9 mouse cellular contexts compared by ENCODE assay signal in the genomic region with DNA sequence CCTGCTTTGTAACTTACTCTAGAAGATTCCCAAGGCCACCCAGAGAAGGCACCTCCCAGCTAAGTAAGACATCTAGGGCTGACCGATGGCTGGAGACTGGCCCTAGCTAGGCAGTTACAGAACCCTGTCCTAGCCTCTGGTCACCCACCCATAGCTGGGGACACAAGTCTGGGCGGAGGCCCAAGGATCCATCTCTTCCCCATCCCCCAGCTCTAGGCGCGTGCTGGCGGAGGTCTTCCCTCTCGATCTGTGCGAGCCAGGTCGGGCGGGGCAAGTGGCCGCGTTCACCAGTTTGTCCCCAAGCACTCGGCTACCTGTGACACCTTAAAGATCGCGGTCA. TPM values are rescaled to one million over a fixed set of nuclear protein-coding genes. Genes with fewer than 3 reads are reported as not detected.
DNase-seq lines count a peak whose midpoint lies in the region; ATAC-seq and TF ChIP-seq lines count a peak whose summit lies in the region.
"Had no signal": no experiment of that assay in that cellular context is flagged by ENCODE, and none has a peak within 500 bp of the region (broad histone marks: within the 10 kb centered on the region; RNA-seq: fewer than 3 reads in every experiment).

No protein-coding gene starts in this region.

- peaks cover 23% of the 10 kb centered on the region for H3K27me3 ChIP-seq in heart, embryonic 12.5 days (replicated peaks)
- H3K27me3 ChIP-seq in forebrain, postnatal 0 days (ENCODE audit: insufficient read depth, low read length) = no peaks in the 10 kb centered on the region
- H3K27me3 ChIP-seq in limb, embryonic 11.5 days (ENCODE audit: control insufficient read depth, insufficient read depth, low read length) = peaks cover 3% of the 10 kb centered on the region; the same call in 1 of the 2 replicates
- H3K27me3 ChIP-seq in neural tube, embryonic 13.5 days = peaks cover 8% of the 10 kb centered on the region

- H3K4me3 ChIP-seq in heart, embryonic 12.5 days = peak overlapping the region; percentile 64
- peak overlapping the region; percentile 69 for H3K4me3 ChIP-seq in forebrain, postnatal 0 days (ENCODE audit: low read depth, low read length)
- peak overlapping the region; percentile 52 for H3K4me3 ChIP-seq in limb, embryonic 11.5 days (ENCODE audit: low read depth, low read length)
- H3K4me3 ChIP-seq in neural tube, embryonic 13.5 days = peak overlapping the region; percentile 62

- ATAC-seq in heart, embryonic 12.5 days (ENCODE audit: insufficient number of reproducible peaks, low FRiP score) = peak; percentile 7; the same call in 1 of the 2 replicates
- peak; percentile 5 for ATAC-seq in forebrain, postnatal 0 days
- peak; percentile 19; the same call in 1 of the 2 replicates for ATAC-seq in limb, embryonic 11.5 days (ENCODE audit: insufficient number of reproducible peaks, low FRiP score, low TSS enrichment, low read depth)
- ATAC-seq in neural tube, embryonic 13.5 days (ENCODE audit: low read depth) = peak; percentile 52

- DNase-seq in heart, adult 8-10 months (ENCODE audit: low spot score) = no peak
- DNase-seq in brain, adult 2 months (ENCODE audit: low read depth, low spot score) = peak; percentile 26
- no peak for DNase-seq in forebrain, postnatal 0 days
- DNase-seq in limb, embryonic 11.5 days (ENCODE audit: low spot score) = no peak
- no peak for DNase-seq in spleen, adult 12 weeks (ENCODE audit: low spot score)
- DNase-seq in embryo, embryonic 10 days (ENCODE audit: low spot score) = no peak

- H3K4me1 ChIP-seq in heart, embryonic 12.5 days (replicated peaks) = peaks cover 13% of the 10 kb centered on the region
- no peaks in the 10 kb centered on the region for H3K4me1 ChIP-seq in forebrain, postnatal 0 days (ENCODE audit: insufficient read depth)
- no peaks in the 10 kb centered on the region for H3K4me1 ChIP-seq in limb, embryonic 11.5 days (ENCODE audit: control insufficient read depth, insufficient read depth, low read length)
- peaks cover 23% of the 10 kb centered on the region for H3K4me1 ChIP-seq in neural tube, embryonic 13.5 days (replicated peaks)

- H3K36me3 ChIP-seq in heart, embryonic 12.5 days = no peaks in the 10 kb centered on the region
- H3K36me3 ChIP-seq in forebrain, postnatal 0 days (ENCODE audit: insufficient read depth) = no peaks in the 10 kb centered on the region
- H3K36me3 ChIP-seq in limb, embryonic 11.5 days (ENCODE audit: control insufficient read depth, insufficient read depth, low read length) = no peaks in the 10 kb centered on the region
- H3K36me3 ChIP-seq in neural tube, embryonic 13.5 days = no peaks in the 10 kb centered on the region

- H3K4me2 ChIP-seq in heart, embryonic 12.5 days = peak overlapping the region; percentile 69
- peak overlapping the region; percentile 79 for H3K4me2 ChIP-seq in forebrain, postnatal 0 days (ENCODE audit: low read depth)
- H3K4me2 ChIP-seq in limb, embryonic 11.5 days (ENCODE audit: low read depth, severe bottlenecking) = peak overlapping the region; percentile 93
- H3K4me2 ChIP-seq in neural tube, embryonic 13.5 days = peak overlapping the region; percentile 73

- peaks cover 4% of the 10 kb centered on the region; the same call in 1 of the 2 replicates for H3K9me3 ChIP-seq in heart, embryonic 12.5 days (replicated peaks)
- no peaks in the 10 kb centered on the region for H3K9me3 ChIP-seq in forebrain, postnatal 0 days (ENCODE audit: low read length)
- H3K9me3 ChIP-seq in limb, embryonic 11.5 days (ENCODE audit: control insufficient read depth, low read length) = no peaks in the 10 kb centered on the region
- no peaks in the 10 kb centered on the region for H3K9me3 ChIP-seq in neural tube, embryonic 13.5 days

- WGBS in heart, embryonic 12.5 days = 3% methylated on average over 14 of the region's 14 CpGs
- WGBS in forebrain, postnatal 0 days = 3% methylated on average over 14 of the region's 14 CpGs
- 2% methylated on average over 14 of the region's 14 CpGs for WGBS in limb, embryonic 11.5 days
- WGBS in neural tube, embryonic 13.5 days = 2% methylated on average over 14 of the region's 14 CpGs

- peak overlapping the region; percentile 58 for H3K9ac ChIP-seq in heart, embryonic 12.5 days
- peak overlapping the region; percentile 69 for H3K9ac ChIP-seq in forebrain, postnatal 0 days
- peak overlapping the region; percentile 68 for H3K9ac ChIP-seq in limb, embryonic 11.5 days (ENCODE audit: low read length)
- H3K9ac ChIP-seq in neural tube, embryonic 13.5 days = peak overlapping the region; percentile 81

- no peak overlapping the region for H3K27ac ChIP-seq in heart, embryonic 12.5 days (ENCODE audit: poor library complexity, severe bottlenecking)
- peak overlapping the region; percentile 67 for H3K27ac ChIP-seq in forebrain, postnatal 0 days (ENCODE audit: low read depth, low read length)
- H3K27ac ChIP-seq in limb, embryonic 11.5 days (replicated peaks; ENCODE audit: low read depth, low read length) = no peak overlapping the region
- H3K27ac ChIP-seq in neural tube, embryonic 13.5 days (replicated peaks) = peak overlapping the region; percentile 64

- no peak for TF ChIP-seq CTCF in forebrain, postnatal 0 days (IDR thresholded peaks at IDR 0.05; ENCODE audit: low read depth)

RNA-seq across cellular contexts. Expression of gene Lrrc3, which starts 0.5 kb away (rescaled TPM):
- 1.9 and 2.1 TPM in 2 replicates for polyA plus RNA-seq in heart, embryonic 12.5 days (2016; fragmentation: Nextera tagmentation; extraction: Ambion mirVana)
- 1 to 10 TPM in 2 of 4 experiments, under 1 TPM in 2; 0.63 to 1.2 (median 0.92) TPM for total RNA-seq in heart, adult 8-10 months (2022)
- 19.7 and 24.1 TPM in 2 replicates for total RNA-seq in forebrain, postnatal 0 days (2014; rRNA removed)
- 15.7 and 22.4 TPM in 2 replicates for polyA plus RNA-seq in forebrain, postnatal 0 days (2015; fragmentation: Nextera tagmentation; extraction: Ambion mirVana)
- 1.4 and 1.5 TPM in 2 replicates for polyA plus RNA-seq in limb, embryonic 11.5 days (2014; fragmentation: Nextera tagmentation; extraction: Ambion mirVana)
- polyA plus RNA-seq in neural tube, embryonic 13.5 days (2015; fragmentation: Nextera tagmentation; extraction: Ambion mirVana) = 11.5 and 12.1 TPM in 2 replicates

RNA-seq across cellular contexts. Expression of gene Gm3285, which starts 40.1 kb away (rescaled TPM):
- not detected in 2 replicates for polyA plus RNA-seq in heart, embryonic 12.5 days (2016; fragmentation: Nextera tagmentation; extraction: Ambion mirVana)
- not detected for total RNA-seq in heart, adult 8-10 months (2022)
- total RNA-seq in forebrain, postnatal 0 days (2014; rRNA removed) = 0.48 TPM in 1 of 2 replicates, not detected in the other
- not detected in 2 replicates for polyA plus RNA-seq in forebrain, postnatal 0 days (2015; fragmentation: Nextera tagmentation; extraction: Ambion mirVana)
- polyA plus RNA-seq in limb, embryonic 11.5 days (2014; fragmentation: Nextera tagmentation; extraction: Ambion mirVana) = not detected in 2 replicates
- polyA plus RNA-seq in neural tube, embryonic 13.5 days (2015; fragmentation: Nextera tagmentation; extraction: Ambion mirVana) = not detected in 2 replicates
- total RNA-seq: left cerebral cortex, adult 8-10 months had no signal

RNA-seq across cellular contexts. Expression of gene Gm10318, which starts 49.2 kb away (rescaled TPM):
- polyA plus RNA-seq in heart, embryonic 12.5 days (2016; fragmentation: Nextera tagmentation; extraction: Ambion mirVana) = not detected in 2 replicates
- total RNA-seq in heart, adult 8-10 months (2022) = not detected
- total RNA-seq in forebrain, postnatal 0 days (2014; rRNA removed) = not detected in 2 replicates
- not detected in 2 replicates for polyA plus RNA-seq in forebrain, postnatal 0 days (2015; fragmentation: Nextera tagmentation; extraction: Ambion mirVana)
- not detected in 2 replicates for polyA plus RNA-seq in limb, embryonic 11.5 days (2014; fragmentation: Nextera tagmentation; extraction: Ambion mirVana)
- not detected in 2 replicates for polyA plus RNA-seq in neural tube, embryonic 13.5 days (2015; fragmentation: Nextera tagmentation; extraction: Ambion mirVana)
- total RNA-seq: left cerebral cortex, adult 8-10 months had no signal

RNA-seq across cellular contexts. Expression of gene Gm36176, which starts 55.2 kb away (rescaled TPM):
- polyA plus RNA-seq in heart, embryonic 12.5 days (2016; fragmentation: Nextera tagmentation; extraction: Ambion mirVana) = not detected in 2 replicates
- total RNA-seq in heart, adult 8-10 months (2022) = not detected
- not detected in 2 replicates for total RNA-seq in forebrain, postnatal 0 days (2014; rRNA removed)
- not detected in 2 replicates for polyA plus RNA-seq in forebrain, postnatal 0 days (2015; fragmentation: Nextera tagmentation; extraction: Ambion mirVana)
- polyA plus RNA-seq in limb, embryonic 11.5 days (2014; fragmentation: Nextera tagmentation; extraction: Ambion mirVana) = not detected in 2 replicates
- not detected in 2 replicates for polyA plus RNA-seq in neural tube, embryonic 13.5 days (2015; fragmentation: Nextera tagmentation; extraction: Ambion mirVana)
- total RNA-seq: left cerebral cortex, adult 8-10 months had no signal

Comparison
In these comparisons a context has a peak if more than half of its experiments do, and no peak if none do; other contexts are left out.
1. H3K27ac ChIP-seq: peak in forebrain, postnatal 0 days (single experiment) and neural tube, embryonic 13.5 days (single experiment); none in heart, embryonic 12.5 days (single experiment) and limb, embryonic 11.5 days (single experiment).
2. Peak in every context shown above with its lines, with median percentiles within 50 percentile points of each other: ATAC-seq, H3K4me2 ChIP-seq, H3K4me3 ChIP-seq and H3K9ac ChIP-seq.